In genomic region chr12:27182397-27183375, GRCm38 (mm10) we compare ENCODE assay signal across 7 mouse cellular contexts.
DNase-seq lines count a peak whose midpoint lies in the region; ATAC-seq and TF ChIP-seq lines count a peak whose summit lies in the region.

No protein-coding gene starts in this region.

- peak; percentile 42 for ATAC-seq in forebrain, postnatal 0 days
- ATAC-seq in hindbrain, embryonic 15.5 days (ENCODE audit: low FRiP score, low read depth), result peak; percentile 34; the same call in 1 of the 2 replicates
- peak; percentile 84 for ATAC-seq in midbrain, embryonic 15.5 days (replicated peaks)

- 27% methylated on average over 5 of the region's 5 CpGs for WGBS in embryonic facial prominence, embryonic 10.5 days
- WGBS in forebrain, postnatal 0 days, result 47% methylated on average over 5 of the region's 5 CpGs
- 37% methylated on average over 5 of the region's 5 CpGs for WGBS in hindbrain, embryonic 15.5 days
- 41% methylated on average over 5 of the region's 5 CpGs for WGBS in midbrain, embryonic 15.5 days

- TF ChIP-seq CTCF in forebrain, postnatal 0 days (IDR thresholded peaks at IDR 0.05; ENCODE audit: low read depth), result no peak
- TF ChIP-seq CTCF in gastrocnemius, adult 2 months (IDR thresholded peaks at IDR 0.05), result no peak

- no peaks in the 10 kb centered on the region for H3K27me3 ChIP-seq in embryonic facial prominence, embryonic 10.5 days (replicated peaks; ENCODE audit: low read depth, poor library complexity, severe bottlenecking)
- H3K27me3 ChIP-seq in forebrain, postnatal 0 days (ENCODE audit: insufficient read depth, low read length), result no peaks in the 10 kb centered on the region
- H3K27me3 ChIP-seq in hindbrain, embryonic 15.5 days, result no peaks in the 10 kb centered on the region
- H3K27me3 ChIP-seq in midbrain, embryonic 15.5 days (replicated peaks), result no peaks in the 10 kb centered on the region

- H3K4me3 ChIP-seq in embryonic facial prominence, embryonic 10.5 days, result no peak overlapping the region; the same call in 1 of the 2 replicates
- no peak overlapping the region for H3K4me3 ChIP-seq in forebrain, postnatal 0 days (ENCODE audit: low read depth, low read length)
- no peak overlapping the region for H3K4me3 ChIP-seq in hindbrain, embryonic 15.5 days
- H3K4me3 ChIP-seq in midbrain, embryonic 15.5 days, result no peak overlapping the region
- no peak overlapping the region for H3K4me3 ChIP-seq in gastrocnemius, adult 2 months

- no peak overlapping the region for H3K9ac ChIP-seq in forebrain, postnatal 0 days
- H3K9ac ChIP-seq in hindbrain, embryonic 15.5 days, result no peak overlapping the region
- no peak overlapping the region for H3K9ac ChIP-seq in midbrain, embryonic 15.5 days

- DNase-seq in embryonic facial prominence, embryonic 10.5 days (ENCODE audit: low spot score), result peak; percentile 81
- no peak for DNase-seq in forebrain, postnatal 0 days
- no peak for DNase-seq in B cell, adult 2 months
- no peak for DNase-seq in cerebellum, adult 11-12 months
- no peak for DNase-seq in gastrocnemius, adult 2 months

- H3K9me3 ChIP-seq in embryonic facial prominence, embryonic 10.5 days, result no peaks in the 10 kb centered on the region
- H3K9me3 ChIP-seq in forebrain, postnatal 0 days (ENCODE audit: low read length), result no peaks in the 10 kb centered on the region
- no peaks in the 10 kb centered on the region for H3K9me3 ChIP-seq in hindbrain, embryonic 15.5 days
- no peaks in the 10 kb centered on the region; the same call in 1 of the 2 replicates for H3K9me3 ChIP-seq in midbrain, embryonic 15.5 days

- H3K27ac ChIP-seq in embryonic facial prominence, embryonic 10.5 days (replicated peaks), result peak overlapping the region; percentile 80
- H3K27ac ChIP-seq in forebrain, postnatal 0 days (ENCODE audit: low read depth, low read length), result no peak overlapping the region
- peak overlapping the region; percentile 23; the same call in 1 of the 2 replicates for H3K27ac ChIP-seq in hindbrain, embryonic 15.5 days (replicated peaks)
- peak overlapping the region; percentile 67 for H3K27ac ChIP-seq in midbrain, embryonic 15.5 days
- H3K27ac ChIP-seq in gastrocnemius, adult 2 months, result no peak overlapping the region

- intact Hi-C loops in gastrocnemius, adult 2 months (cut with DNase I), result no loop called here

- peaks cover 60% of the 10 kb centered on the region for H3K4me1 ChIP-seq in embryonic facial prominence, embryonic 10.5 days
- peaks cover 5% of the 10 kb centered on the region; the same call in 1 of the 2 replicates for H3K4me1 ChIP-seq in forebrain, postnatal 0 days (ENCODE audit: insufficient read depth)
- H3K4me1 ChIP-seq in hindbrain, embryonic 15.5 days (replicated peaks), result peaks cover 17% of the 10 kb centered on the region
- peaks cover 17% of the 10 kb centered on the region for H3K4me1 ChIP-seq in midbrain, embryonic 15.5 days

- H3K4me2 ChIP-seq in forebrain, postnatal 0 days (ENCODE audit: low read depth), result no peak overlapping the region
- H3K4me2 ChIP-seq in hindbrain, embryonic 15.5 days, result no peak overlapping the region
- no peak overlapping the region for H3K4me2 ChIP-seq in midbrain, embryonic 15.5 days

- H3K36me3 ChIP-seq in embryonic facial prominence, embryonic 10.5 days (replicated peaks), result no peaks in the 10 kb centered on the region
- H3K36me3 ChIP-seq in forebrain, postnatal 0 days (ENCODE audit: insufficient read depth), result no peaks in the 10 kb centered on the region
- H3K36me3 ChIP-seq in hindbrain, embryonic 15.5 days, result no peaks in the 10 kb centered on the region
- H3K36me3 ChIP-seq in midbrain, embryonic 15.5 days (replicated peaks), result no peaks in the 10 kb centered on the region

Comparison
In these comparisons a context has a peak if more than half of its experiments do, and no peak if none do; other contexts are left out.
1. H3K27ac ChIP-seq: peak in embryonic facial prominence, embryonic 10.5 days (single experiment), hindbrain, embryonic 15.5 days (single experiment) and midbrain, embryonic 15.5 days (single experiment); none in forebrain, postnatal 0 days (single experiment) and gastrocnemius, adult 2 months (single experiment).
2. ATAC-seq: peak in every context shown above with its lines; median percentile 84 in midbrain, embryonic 15.5 days; 42 in forebrain, postnatal 0 days; 34 in hindbrain, embryonic 15.5 days.